8 mouse cellular contexts compared by ENCODE assay signal in the genomic region with DNA sequence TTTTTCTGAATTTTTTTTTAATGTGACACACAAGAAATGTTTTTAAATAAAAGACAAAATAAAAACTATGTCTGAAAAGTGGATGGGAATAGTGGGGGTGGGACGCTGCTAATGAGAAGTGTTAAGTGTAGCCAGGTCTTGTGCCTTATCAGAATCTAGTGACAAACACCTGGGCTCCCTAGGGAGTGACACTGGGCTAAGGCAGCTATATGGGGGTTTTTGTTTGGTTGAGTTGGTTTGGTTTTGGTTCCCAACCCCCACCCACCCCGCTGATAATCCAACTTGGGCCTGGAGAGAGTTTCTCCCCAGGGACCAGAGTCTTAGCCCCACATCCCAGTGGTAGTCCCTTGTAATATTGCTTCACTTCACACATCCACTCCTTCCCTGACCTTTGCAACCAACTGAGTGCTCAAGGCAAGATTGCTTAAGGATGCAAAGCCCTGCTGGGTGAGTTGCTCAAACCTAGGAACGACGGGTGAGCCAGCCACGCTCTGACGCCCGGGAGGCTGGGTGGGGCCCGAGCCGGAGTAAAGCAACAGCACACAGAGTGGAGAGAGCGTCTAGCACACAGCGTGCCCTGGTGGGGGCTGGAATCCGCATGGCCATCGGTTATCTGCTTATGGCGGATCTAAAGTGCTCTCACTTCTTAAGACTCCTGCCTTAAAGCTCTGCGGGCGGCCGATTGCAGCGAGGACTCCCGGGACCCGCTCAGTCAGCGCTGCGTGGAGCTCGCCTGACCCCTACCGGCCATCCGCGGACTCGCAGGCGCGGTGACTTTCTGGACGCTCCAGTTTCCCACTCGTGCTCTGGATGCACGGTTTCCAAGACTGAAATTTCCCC. TPM values are rescaled to one million over a fixed set of nuclear protein-coding genes. Genes with fewer than 3 reads are reported as not detected.
DNase-seq lines count a peak whose midpoint lies in the region; ATAC-seq and TF ChIP-seq lines count a peak whose summit lies in the region.

No protein-coding gene starts in this region.

- H3K4me1 ChIP-seq in bone marrow macrophage, adult 2 months (ENCODE audit: control insufficient read depth, insufficient read depth, low read length) = no peaks in the 10 kb centered on the region
- H3K4me1 ChIP-seq in embryonic fibroblast, embryonic 13.5 days (ENCODE audit: control insufficient read depth, insufficient read depth, low read length) = no peaks in the 10 kb centered on the region
- H3K4me1 ChIP-seq in heart, embryonic 11.5 days (ENCODE audit: control insufficient read depth, insufficient read depth, low read length) = peaks cover 12% of the 10 kb centered on the region
- peaks cover 12% of the 10 kb centered on the region; the same call in 1 of the 2 replicates for H3K4me1 ChIP-seq in kidney, embryonic 16.5 days (ENCODE audit: insufficient read depth, low read length)
- peaks cover 13% of the 10 kb centered on the region for H3K4me1 ChIP-seq in liver, embryonic 11.5 days (replicated peaks; ENCODE audit: control insufficient read depth, insufficient read depth, low read length)

- peak overlapping the region; percentile 48 for H3K4me3 ChIP-seq in bone marrow macrophage, adult 2 months (ENCODE audit: insufficient read depth, low read length)
- H3K4me3 ChIP-seq in embryonic fibroblast, embryonic 13.5 days (ENCODE audit: insufficient read depth, low read length) = peak overlapping the region; percentile 20
- H3K4me3 ChIP-seq in heart, embryonic 11.5 days (ENCODE audit: low read depth, low read length) = peak overlapping the region; percentile 26
- H3K4me3 ChIP-seq in kidney, embryonic 16.5 days (ENCODE audit: low read length) = peak overlapping the region; percentile 36
- H3K4me3 ChIP-seq in liver, embryonic 11.5 days (ENCODE audit: low read depth, low read length) = peak overlapping the region; percentile 47

- H3K27me3 ChIP-seq in heart, embryonic 11.5 days (ENCODE audit: control insufficient read depth, insufficient read depth, low read length) = peaks cover 30% of the 10 kb centered on the region
- peaks cover 21% of the 10 kb centered on the region for H3K27me3 ChIP-seq in kidney, embryonic 16.5 days (ENCODE audit: insufficient read depth, low read length)
- peaks cover 5% of the 10 kb centered on the region for H3K27me3 ChIP-seq in liver, embryonic 11.5 days (replicated peaks; ENCODE audit: control insufficient read depth, insufficient read depth, low read length)
- no peaks in the 10 kb centered on the region for H3K27me3 ChIP-seq in splenic B cell, adult 2 months (ENCODE audit: control insufficient read depth, insufficient read depth, low read length, poor library complexity, severe bottlenecking)

- peak; percentile 31; the same call in 1 of the 2 replicates for ATAC-seq in heart, embryonic 11.5 days (replicated peaks; ENCODE audit: insufficient number of reproducible peaks, low FRiP score, low TSS enrichment)
- ATAC-seq in kidney, embryonic 16.5 days (ENCODE audit: low FRiP score, low TSS enrichment) = peak; percentile 85
- ATAC-seq in liver, embryonic 11.5 days (replicated peaks; ENCODE audit: low FRiP score) = peak; percentile 53

- TF ChIP-seq POLR2A in bone marrow macrophage, adult 2 months (IDR thresholded peaks at IDR 0.05; ENCODE audit: borderline replicate concordance, low read depth, low read length) = no peak
- no peak for TF ChIP-seq POLR2A in embryonic fibroblast, embryonic 13.5 days (IDR thresholded peaks at IDR 0.05; ENCODE audit: low read depth, low read length)

- peak; percentile 85 for DNase-seq in A20 (ENCODE audit: low read depth, low spot score)
- peak; percentile 84 for DNase-seq in liver, embryonic 11.5 days (ENCODE audit: low spot score)
- DNase-seq in naive thymus-derived CD4-positive, alpha-beta T cell, adult 2 months (ENCODE audit: low read depth) = peak; percentile 87
- DNase-seq in splenic B cell, adult 2 months (ENCODE audit: low read depth, low spot score) = peak; percentile 87

- H3K36me3 ChIP-seq in heart, embryonic 11.5 days (ENCODE audit: control insufficient read depth, insufficient read depth, low read length) = peaks cover under 1% of the 10 kb centered on the region; the same call in 1 of the 2 replicates
- H3K36me3 ChIP-seq in kidney, embryonic 16.5 days (ENCODE audit: insufficient read depth, low read length) = peaks cover under 1% of the 10 kb centered on the region; the same call in 1 of the 2 replicates
- H3K36me3 ChIP-seq in liver, embryonic 11.5 days (ENCODE audit: control insufficient read depth, insufficient read depth, low read length) = no peaks in the 10 kb centered on the region
- no peaks in the 10 kb centered on the region for H3K36me3 ChIP-seq in splenic B cell, adult 2 months (ENCODE audit: control insufficient read depth, insufficient read depth, low read length, poor library complexity, severe bottlenecking)

- no peak overlapping the region for H3K27ac ChIP-seq in bone marrow macrophage, adult 2 months (ENCODE audit: insufficient read depth, low read depth, low read length)
- H3K27ac ChIP-seq in embryonic fibroblast, embryonic 13.5 days (ENCODE audit: insufficient read depth, low read length) = no peak overlapping the region
- H3K27ac ChIP-seq in heart, embryonic 11.5 days (ENCODE audit: low read depth, low read length) = no peak overlapping the region
- H3K27ac ChIP-seq in kidney, embryonic 16.5 days (ENCODE audit: low read length) = no peak overlapping the region
- H3K27ac ChIP-seq in liver, embryonic 11.5 days (ENCODE audit: low read depth, low read length) = peak overlapping the region; percentile 22; the same call in 1 of the 2 replicates

- 1% methylated on average over 32 of the region's 32 CpGs for WGBS in heart, embryonic 11.5 days (ENCODE audit: insufficient replicate concordance)
- WGBS in kidney, embryonic 16.5 days = 4% methylated on average over 32 of the region's 32 CpGs
- WGBS in liver, embryonic 11.5 days = 2% methylated on average over 32 of the region's 32 CpGs

- peak; percentile 86 for TF ChIP-seq CTCF in bone marrow macrophage, adult 2 months (IDR thresholded peaks at IDR 0.05; ENCODE audit: low read depth, low read length)
- peak; percentile 99 for TF ChIP-seq CTCF in embryonic fibroblast, embryonic 13.5 days (IDR thresholded peaks at IDR 0.05; ENCODE audit: borderline replicate concordance, insufficient read depth, low read length)

- H3K4me2 ChIP-seq in heart, embryonic 11.5 days = peak overlapping the region; percentile 60
- H3K4me2 ChIP-seq in kidney, embryonic 16.5 days (replicated peaks; ENCODE audit: low read depth, low read length) = peak overlapping the region; percentile 66
- H3K4me2 ChIP-seq in liver, embryonic 11.5 days = peak overlapping the region; percentile 88

- 0 out of 2 replicates have a peak overlapping the region, but pooled peaks have one; percentile 1 for H3K9ac ChIP-seq in heart, embryonic 11.5 days (ENCODE audit: low read depth, low read length)
- H3K9ac ChIP-seq in kidney, embryonic 16.5 days (replicated peaks; ENCODE audit: low read length) = peak overlapping the region; percentile 58
- H3K9ac ChIP-seq in liver, embryonic 11.5 days (ENCODE audit: low read depth, low read length) = peak overlapping the region; percentile 62

- no peaks in the 10 kb centered on the region for H3K9me3 ChIP-seq in heart, embryonic 11.5 days (replicated peaks; ENCODE audit: control insufficient read depth, low read length)
- H3K9me3 ChIP-seq in kidney, embryonic 16.5 days (ENCODE audit: low read length) = no peaks in the 10 kb centered on the region
- H3K9me3 ChIP-seq in liver, embryonic 11.5 days (ENCODE audit: control insufficient read depth, low read length) = no peaks in the 10 kb centered on the region

RNA-seq across cellular contexts. Expression of a gene that starts 17.1 kb away (rescaled TPM):
- 22.3 and 28.2 TPM in 2 replicates for polyA plus RNA-seq in bone marrow macrophage, adult 2 months (2012; ENCODE audit: insufficient read depth, insufficient read length, missing spikeins)
- polyA plus RNA-seq in embryonic fibroblast, embryonic 13.5 days (2011; ENCODE audit: insufficient read length, low read depth, missing spikeins) = 12.9 and 15.3 TPM in 2 replicates
- 0.77 and 1.1 TPM in 2 replicates for polyA plus RNA-seq in heart, embryonic 11.5 days (2014; fragmentation: Nextera tagmentation; extraction: Ambion mirVana)
- 3.1 and 3.5 TPM in 2 replicates for polyA plus RNA-seq in kidney, embryonic 16.5 days (2015; fragmentation: Nextera tagmentation; extraction: Ambion mirVana)
- polyA plus RNA-seq in liver, embryonic 11.5 days (2014; fragmentation: Nextera tagmentation; extraction: Ambion mirVana) = 1.7 and 1.9 TPM in 2 replicates

RNA-seq across cellular contexts. Expression of a gene that starts 21.3 kb away (rescaled TPM):
- polyA plus RNA-seq in bone marrow macrophage, adult 2 months (2012; ENCODE audit: insufficient read depth, insufficient read length, missing spikeins) = 63.4 and 76.0 TPM in 2 replicates
- 41.4 and 42.2 TPM in 2 replicates for polyA plus RNA-seq in embryonic fibroblast, embryonic 13.5 days (2011; ENCODE audit: insufficient read length, low read depth, missing spikeins)
- polyA plus RNA-seq in heart, embryonic 11.5 days (2014; fragmentation: Nextera tagmentation; extraction: Ambion mirVana) = 52.5 and 63.2 TPM in 2 replicates
- 91.0 and 91.1 TPM in 2 replicates for polyA plus RNA-seq in kidney, embryonic 16.5 days (2015; fragmentation: Nextera tagmentation; extraction: Ambion mirVana)
- polyA plus RNA-seq in liver, embryonic 11.5 days (2014; fragmentation: Nextera tagmentation; extraction: Ambion mirVana) = 41.3 and 48.6 TPM in 2 replicates

RNA-seq across cellular contexts. Expression of a gene that starts 43.2 kb away (rescaled TPM):
- 20.4 and 21.3 TPM in 2 replicates for polyA plus RNA-seq in bone marrow macrophage, adult 2 months (2012; ENCODE audit: insufficient read depth, insufficient read length, missing spikeins)
- polyA plus RNA-seq in embryonic fibroblast, embryonic 13.5 days (2011; ENCODE audit: insufficient read length, low read depth, missing spikeins) = 44.8 and 46.0 TPM in 2 replicates
- polyA plus RNA-seq in heart, embryonic 11.5 days (2014; fragmentation: Nextera tagmentation; extraction: Ambion mirVana) = 19.6 and 22.3 TPM in 2 replicates
- 26.8 and 28.6 TPM in 2 replicates for polyA plus RNA-seq in kidney, embryonic 16.5 days (2015; fragmentation: Nextera tagmentation; extraction: Ambion mirVana)
- 15.4 and 16.4 TPM in 2 replicates for polyA plus RNA-seq in liver, embryonic 11.5 days (2014; fragmentation: Nextera tagmentation; extraction: Ambion mirVana)

Comparison
In these comparisons a context has a peak if more than half of its experiments do, and no peak if none do; other contexts are left out.
1. ATAC-seq: peak in every context shown above with its lines; median percentile 85 in kidney, embryonic 16.5 days; 53 in liver, embryonic 11.5 days; 31 in heart, embryonic 11.5 days.
2. H3K9ac ChIP-seq: peak in every context shown above with its lines; median percentile 62 in liver, embryonic 11.5 days; 58 in kidney, embryonic 16.5 days; 1 in heart, embryonic 11.5 days.